Comparison of ENCODE assay signal across 8 mouse cellular contexts in genomic region chr2:96317387-96318299, GRCm38 (mm10). TPM values are rescaled to one million over a fixed set of nuclear protein-coding genes. Genes with fewer than 3 reads are reported as not detected.
A peak's percentile ranks its signal among the peaks of the same experiment; 100 is the strongest.
DNase-seq lines count a peak whose midpoint lies in the region; ATAC-seq and TF ChIP-seq lines count a peak whose summit lies in the region.

Gene Lrrc4c (plus strand): TSS chr2:96318169.

- TF ChIP-seq POLR2A in cerebellum, adult 2 months (IDR thresholded peaks at IDR 0.05; ENCODE audit: borderline replicate concordance, insufficient read depth, low read length), result 0 out of 2 replicates have a peak, but pooled peaks have one; percentile 49

- no peaks in the 10 kb centered on the region for H3K9me3 ChIP-seq in forebrain, postnatal 0 days (ENCODE audit: low read length)

- H3K4me3 ChIP-seq in cerebellum, adult 2 months (replicated peaks; ENCODE audit: insufficient read depth, low read depth, low read length), result peak within 1 kb of the TSS; percentile 99
- H3K4me3 ChIP-seq in forebrain, postnatal 0 days (ENCODE audit: low read depth, low read length), result peak within 1 kb of the TSS; percentile 49

- WGBS in cerebellum, adult 2 months, result 2% methylated on average over 18 of the region's 18 CpGs
- WGBS in forebrain, postnatal 0 days, result 2% methylated on average over 18 of the region's 18 CpGs

- peak; percentile 75 for ATAC-seq in forebrain, postnatal 0 days

- no peaks in the 10 kb centered on the region for H3K27me3 ChIP-seq in cerebellum, adult 2 months (ENCODE audit: control insufficient read depth, insufficient read depth, low read length)
- H3K27me3 ChIP-seq in forebrain, postnatal 0 days (ENCODE audit: insufficient read depth, low read length), result no peaks in the 10 kb centered on the region

- peak within 1 kb of the TSS; percentile 62 for H3K9ac ChIP-seq in forebrain, postnatal 0 days

- DNase-seq in adrenal gland, postnatal 25 days, result peak; percentile 4
- no peak for DNase-seq in adrenal gland, postnatal 10 days
- DNase-seq in cerebellum, adult 2 months, result peak; percentile 79 to 84
- peak; percentile 70 for DNase-seq in forebrain, postnatal 0 days
- DNase-seq in layer of hippocampus, postnatal 36 days, result peak; percentile 34 to 51
- DNase-seq in neural tube, embryonic 10.5 days (ENCODE audit: extremely low spot score, low spot score), result peak; percentile 31
- DNase-seq in thymus, adult 18-20 months, result no peak
- DNase-seq in spleen, adult 18-20 months, result no peak

- H3K4me1 ChIP-seq in cerebellum, adult 2 months (ENCODE audit: control insufficient read depth, insufficient read depth, low read length), result no peaks in the 10 kb centered on the region; the same call in 1 of the 2 replicates
- H3K4me1 ChIP-seq in forebrain, postnatal 0 days (ENCODE audit: insufficient read depth), result no peaks in the 10 kb centered on the region

- H3K36me3 ChIP-seq in forebrain, postnatal 0 days (ENCODE audit: insufficient read depth), result no peaks in the 10 kb centered on the region

- H3K27ac ChIP-seq in cerebellum, adult 2 months (ENCODE audit: insufficient read depth, low read length), result peak within 1 kb of the TSS; percentile 99
- peak within 1 kb of the TSS; percentile 76 for H3K27ac ChIP-seq in forebrain, postnatal 0 days (ENCODE audit: low read depth, low read length)

- TF ChIP-seq CTCF in cerebellum, adult 2 months (IDR thresholded peaks at IDR 0.05; ENCODE audit: borderline replicate concordance, insufficient read depth, low read depth, low read length), result peak; percentile 36; the same call in 1 of the 2 replicates
- TF ChIP-seq CTCF in forebrain, postnatal 0 days (IDR thresholded peaks at IDR 0.05; ENCODE audit: low read depth), result peak; percentile 44

- H3K4me2 ChIP-seq in forebrain, postnatal 0 days (ENCODE audit: low read depth), result peak within 1 kb of the TSS; percentile 71

RNA-seq across cellular contexts. Expression of gene Lrrc4c, which starts in this region (rescaled TPM):
- total RNA-seq in adrenal gland, postnatal 25 days (2021), result 1.2 and 3.8 TPM in 2 replicates
- 1 to 10 TPM; 3.1 to 4.0 TPM for total RNA-seq in adrenal gland, postnatal 10 days (2021)
- 18.4 and 19.9 TPM in 2 replicates for polyA plus RNA-seq in cerebellum, adult 2 months (2012; rRNA removed)
- 60.7 and 67.6 TPM in 2 replicates for total RNA-seq in forebrain, postnatal 0 days (2014; rRNA removed)
- 32.0 and 39.9 TPM in 2 replicates for polyA plus RNA-seq in forebrain, postnatal 0 days (2015; fragmentation: Nextera tagmentation; extraction: Ambion mirVana)
- total RNA-seq in layer of hippocampus, postnatal 36 days (2021), result 10 to 100 TPM; 65.4 to 67.4 TPM

Comparison
In these comparisons a context has a peak if more than half of its experiments do, and no peak if none do; other contexts are left out.
1. RNA of gene Lrrc4c (total RNA-seq): 65.4 to 67.4 TPM in layer of hippocampus, postnatal 36 days and 60.7 to 67.6 TPM in forebrain, postnatal 0 days; 3.1 to 4.0 TPM in adrenal gland, postnatal 10 days and 1.2 to 3.8 TPM in adrenal gland, postnatal 25 days; every median in the first group is over 10 times any median in the second.
2. DNase-seq: peak in adrenal gland, postnatal 25 days (single experiment), cerebellum, adult 2 months (2 of 2), forebrain, postnatal 0 days (single experiment), layer of hippocampus, postnatal 36 days (2 of 2) and neural tube, embryonic 10.5 days (single experiment); none in adrenal gland, postnatal 10 days (single experiment), thymus, adult 18-20 months (0 of 2) and spleen, adult 18-20 months (0 of 2).